Mouse (Mus musculus) CH12.LX (cell line): ENCODE results near the gene Gpx5. TPM values are rescaled to one million over a fixed set of nuclear protein-coding genes. Genes with fewer than 3 reads are reported as not detected.

ENCODE experiments used
- DNase-seq: peaks from one replicate; pipeline ENCODE4 v3.0.0-alpha.2; 2013; ENCODE audit errors: extremely low read depth
- H3K27ac ChIP-seq: 2 replicates; pipeline ENCODE4 v1.5.1; 2012; ENCODE audit warnings: low read depth, mild to moderate bottlenecking, control low read depth, moderate library complexity; ENCODE audit not compliant: insufficient read depth
- H3K27me3 ChIP-seq: replicated peaks from 2 replicates; pipeline ENCODE3; 2012; ENCODE audit warnings: inconsistent platforms
- H3K36me3 ChIP-seq, 2 experiments: replicated peaks in 1 of 2; 2 replicates each; pipeline versions ENCODE3 to v1.6.1; 2012; ENCODE audit warnings: inconsistent platforms in 1 of 2, low read length in 1 of 2, mild to moderate bottlenecking in 1 of 2, mixed read lengths in 1 of 2, moderate library complexity in 1 of 2; ENCODE audit not compliant: control insufficient read depth in 1 of 2, insufficient read depth in 1 of 2
- H3K4me1 ChIP-seq, 2 experiments: 2 replicates each; pipeline ENCODE4 v1.6.1; 2012; ENCODE audit warnings: inconsistent platforms in 1 of 2, moderate library complexity in 1 of 2; ENCODE audit not compliant: insufficient read depth in 2 of 2, control insufficient read depth in 1 of 2
- H3K4me2 ChIP-seq: 2 replicates; pipeline ENCODE4 v1.6.1; 2012; ENCODE audit warnings: low read depth, mild to moderate bottlenecking, control low read depth; ENCODE audit not compliant: poor library complexity, insufficient read depth, severe bottlenecking
- H3K4me3 ChIP-seq, 3 experiments: fragments of 150-350 bp in 1 of 3; sonication (generic) in 1 of 3; replicated peaks in 1 of 3; 2 replicates each; pipeline versions ENCODE3 to v1.5.1; 2011 to 2012; ENCODE audit warnings: low read depth in 2 of 3, low read length in 2 of 3, mild to moderate bottlenecking in 2 of 3, moderate library complexity in 2 of 3, control low read depth in 1 of 3, improper control_type of control experiment in 1 of 3, inconsistent platforms in 1 of 3, mixed read lengths in 1 of 3; ENCODE audit not compliant: poor library complexity in 1 of 3
- H3K79me2 ChIP-seq: replicated peaks from 2 replicates; pipeline ENCODE4 v1.6.1; 2012; ENCODE audit warnings: mild to moderate bottlenecking, moderate library complexity; ENCODE audit not compliant: control insufficient read depth, poor library complexity, insufficient read depth, severe bottlenecking; ENCODE audit errors: extremely low read depth
- H3K9ac ChIP-seq: 2 replicates; pipeline ENCODE4 v1.6.1; 2012; ENCODE audit warnings: low read depth, mild to moderate bottlenecking, control low read depth, moderate library complexity; ENCODE audit not compliant: insufficient read depth
- H3K9me3 ChIP-seq: replicated peaks from 2 replicates; pipeline ENCODE3; 2012; ENCODE audit warnings: low read length, inconsistent platforms, mixed read lengths
- BHLHE40 ChIP-seq: IDR thresholded peaks from 2 replicates; pipeline ENCODE4 v1.6.1; 2011; ENCODE audit warnings: mild to moderate bottlenecking, low read depth, low read length, improper control_type of control experiment
- CHD1 ChIP-seq: IDR thresholded peaks from 2 replicates; pipeline ENCODE4 v1.6.1; 2012; ENCODE audit warnings: low read depth, low read length, improper control_type of control experiment, inconsistent platforms
- E2F4 ChIP-seq: IDR thresholded peaks from 2 replicates; pipeline ENCODE4 v1.6.1; 2011; ENCODE audit warnings: low read depth, low read length, improper control_type of control experiment; ENCODE audit not compliant: insufficient replicate concordance
- ELF1 ChIP-seq: IDR thresholded peaks from 2 replicates; pipeline ENCODE4 v1.6.1; 2014; ENCODE audit warnings: low read depth, mild to moderate bottlenecking, inconsistent platforms, low read length, improper control_type of control experiment
- GABPA ChIP-seq: IDR thresholded peaks from 2 replicates; pipeline ENCODE4 v1.6.1; 2012; ENCODE audit warnings: low read depth, low read length, improper control_type of control experiment, inconsistent platforms; ENCODE audit not compliant: insufficient replicate concordance
- HCFC1 ChIP-seq: IDR thresholded peaks from 2 replicates; pipeline ENCODE4 v1.6.1; 2012; ENCODE audit warnings: low read depth, mild to moderate bottlenecking, inconsistent platforms, low read length, improper control_type of control experiment
- IRF4 ChIP-seq: IDR thresholded peaks from 2 replicates; pipeline ENCODE4 v1.6.1; 2014; ENCODE audit warnings: low read depth, mild to moderate bottlenecking, inconsistent platforms, low read length, improper control_type of control experiment
- JUN ChIP-seq: IDR thresholded peaks from 2 replicates; pipeline ENCODE4 v1.6.1; 2011; ENCODE audit warnings: low read depth, mild to moderate bottlenecking, low read length, improper control_type of control experiment, moderate library complexity; ENCODE audit not compliant: insufficient read depth
- JUND ChIP-seq: conservative IDR thresholded peaks from 2 replicates; pipeline ENCODE4 v1.6.1; 2011; ENCODE audit warnings: low read depth, low read length, improper control_type of control experiment
- KAT2A ChIP-seq: IDR thresholded peaks from 2 replicates; pipeline ENCODE4 v1.6.1; 2012; ENCODE audit warnings: low read length, improper control_type of control experiment, inconsistent platforms; ENCODE audit not compliant: insufficient replicate concordance
- MAFK ChIP-seq: IDR thresholded peaks from 2 replicates; pipeline ENCODE4 v1.6.1; 2011; ENCODE audit warnings: low read length, improper control_type of control experiment; ENCODE audit not compliant: insufficient replicate concordance
- MAX ChIP-seq: IDR thresholded peaks from 2 replicates; pipeline ENCODE4 v1.6.1; 2011; ENCODE audit warnings: low read length, improper control_type of control experiment
- MAZ ChIP-seq: IDR thresholded peaks from 2 replicates; pipeline ENCODE4 v1.6.1; 2012; ENCODE audit warnings: low read depth, mild to moderate bottlenecking, inconsistent platforms, low read length, improper control_type of control experiment, moderate library complexity
- MEF2A ChIP-seq: IDR thresholded peaks from 2 replicates; pipeline ENCODE4 v1.6.1; 2014; ENCODE audit warnings: low read depth, mild to moderate bottlenecking, inconsistent platforms, low read length, improper control_type of control experiment, borderline replicate concordance
- MYC ChIP-seq: IDR thresholded peaks from 2 replicates; pipeline ENCODE4 v1.6.1; 2011; ENCODE audit warnings: low read depth, mild to moderate bottlenecking, improper control_type of control experiment, low read length
- NELFE ChIP-seq: IDR thresholded peaks from 2 replicates; pipeline ENCODE4 v1.6.1; 2011; ENCODE audit warnings: low read depth, low read length, improper control_type of control experiment
- NRF1 ChIP-seq: IDR thresholded peaks from 2 replicates; pipeline ENCODE4 v1.6.1; 2014; ENCODE audit warnings: low read depth, mild to moderate bottlenecking, inconsistent platforms, low read length, improper control_type of control experiment, moderate library complexity
- PAX5 ChIP-seq: IDR thresholded peaks from 2 replicates; pipeline ENCODE4 v1.6.1; 2012; ENCODE audit warnings: low read length, inconsistent platforms, mixed read lengths
- POLR2A ChIP-seq: IDR thresholded peaks from 2 replicates; pipeline ENCODE4 v1.6.1; 2011; ENCODE audit warnings: low read depth, mild to moderate bottlenecking, improper control_type of control experiment, low read length
- POLR2AphosphoS2 ChIP-seq: IDR thresholded peaks from 2 replicates; pipeline ENCODE4 v1.6.1; 2011; ENCODE audit warnings: low read depth, low read length, improper control_type of control experiment
- RAD21 ChIP-seq: IDR thresholded peaks from 2 replicates; pipeline ENCODE4 v1.6.1; 2011; ENCODE audit warnings: low read depth, mild to moderate bottlenecking, low read length, improper control_type of control experiment, moderate library complexity
- RCOR1 ChIP-seq: conservative IDR thresholded peaks from 2 replicates; pipeline ENCODE4 v1.6.1; 2012; ENCODE audit warnings: low read depth, mild to moderate bottlenecking, inconsistent platforms, low read length, improper control_type of control experiment
- SIN3A ChIP-seq: IDR thresholded peaks from 2 replicates; pipeline ENCODE4 v1.6.1; 2012; ENCODE audit warnings: low read length, improper control_type of control experiment, inconsistent platforms
- SMC3 ChIP-seq: IDR thresholded peaks from 2 replicates; pipeline ENCODE4 v1.6.1; 2011; ENCODE audit warnings: low read depth, low read length, improper control_type of control experiment
- TBP ChIP-seq: conservative IDR thresholded peaks from 2 replicates; pipeline ENCODE4 v1.6.1; 2011; ENCODE audit warnings: low read depth, low read length, improper control_type of control experiment
- TCF12 ChIP-seq: IDR thresholded peaks from 2 replicates; pipeline ENCODE4 v1.6.1; 2014; ENCODE audit warnings: low read depth, mild to moderate bottlenecking, inconsistent platforms, low read length, improper control_type of control experiment
- UBTF ChIP-seq: IDR thresholded peaks from 2 replicates; pipeline ENCODE4 v1.6.1; 2012; ENCODE audit warnings: low read depth, mild to moderate bottlenecking, inconsistent platforms, low read length, improper control_type of control experiment, moderate library complexity
- USF1 ChIP-seq: IDR thresholded peaks from 2 replicates; pipeline ENCODE4 v1.6.1; 2014; ENCODE audit warnings: low read depth, mild to moderate bottlenecking, inconsistent platforms, low read length, improper control_type of control experiment
- USF2 ChIP-seq: conservative IDR thresholded peaks from 2 replicates; pipeline ENCODE4 v1.6.1; 2011; ENCODE audit warnings: low read depth, low read length, improper control_type of control experiment
- ZC3H11A ChIP-seq: IDR thresholded peaks from 2 replicates; pipeline ENCODE4 v1.6.1; 2012; ENCODE audit warnings: low read depth, mild to moderate bottlenecking, inconsistent platforms, low read length, improper control_type of control experiment
- ZMIZ1 ChIP-seq: IDR thresholded peaks from 2 replicates; pipeline ENCODE4 v1.6.1; 2012; ENCODE audit warnings: low read depth, mild to moderate bottlenecking, inconsistent platforms, low read length, improper control_type of control experiment
- dilution Hi-C: fragments of 300-500 bp; cut with MboI; formaldehyde crosslinking; loops from 2 replicates; pipeline ENCODE4 v1.14.3; 2020; ENCODE audit warnings: low sequenced_read_pairs; ENCODE audit not compliant: extremely low pct_unique_long_range_greater_than_20kb, extremely low pct_ligation_motif_present
- in situ Hi-C: fragments of 300-500 bp; cut with MboI; formaldehyde crosslinking; loops from 3 replicates; pipeline ENCODE4 v1.14.3; 2019; ENCODE audit warnings: low sequenced_read_pairs, low pct_ligation_motif_present, low pct_unique_long_range_greater_than_20kb, mixed read lengths
- polyA plus RNA-seq: library from polyadenylated mRNA; unstranded; fragments of >175 nt; gene quantifications from 2 replicates; pipeline ENCODE4 v1.2.1, GENCODE M21; 2012; ENCODE audit warnings: low read depth; ENCODE audit not compliant: insufficient read length
- total RNA-seq, 2 experiments: library from RNA; depleted of rRNA; stranded (reverse); fragments of 300-350 nt in 1 of 2; fragments of >200 nt in 1 of 2; gene quantifications; 2 replicates each; pipeline ENCODE4 v1.2.3; 2012 to 2014

The Gpx5 gene
- total and polyA plus RNA-seq, 3 experiments = not detected

DNA sequence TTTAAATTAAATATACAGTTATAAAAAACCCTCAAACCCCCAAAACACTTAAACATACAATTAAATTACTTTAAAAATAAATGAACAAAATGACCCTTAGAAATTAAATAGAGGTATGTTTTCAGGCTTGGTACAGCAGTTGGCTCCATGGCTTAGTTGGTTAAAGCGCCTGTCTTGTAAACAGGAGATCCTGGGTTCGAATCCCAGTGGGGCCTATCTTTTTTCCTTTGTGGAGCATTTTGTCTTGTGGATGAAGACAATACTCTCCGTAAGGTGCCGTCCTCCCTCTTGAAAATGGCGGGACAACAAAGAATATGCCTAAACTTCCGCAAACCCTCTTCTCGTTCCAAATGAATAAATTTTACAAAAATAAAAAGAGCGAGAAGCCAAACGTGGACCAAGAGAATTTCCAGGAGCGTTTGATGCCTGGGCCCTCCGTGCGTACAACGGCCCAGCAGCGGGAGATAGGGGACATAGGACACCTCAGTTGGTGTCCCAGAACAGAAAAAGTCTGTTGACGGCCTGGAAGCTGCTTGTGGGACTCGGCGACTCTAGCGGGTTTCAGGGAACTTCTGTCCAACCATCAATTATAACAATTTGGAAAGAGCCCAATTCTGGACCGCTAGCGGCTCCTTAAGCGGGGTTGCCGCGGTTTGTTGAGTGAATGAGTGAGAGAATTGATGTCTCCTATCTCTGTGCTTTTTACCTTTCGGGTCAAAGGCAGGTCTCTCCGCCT is 16.5 kb downstream of the Gpx5 start:
- Histone ChIP-seq H3K4me1 (peaks cover 0 to 17% of the 10 kb centered on the region in 2 experiments; a peak in 2 of 4 replicates), H3K27me3 (peaks cover 37% of the 10 kb centered on the region), H3K9me3 (no peaks in the 10 kb centered on the region), H3K4me2 (peak overlapping the region; percentile 93), H3K79me2 (no peaks in the 10 kb centered on the region), H3K36me3 (no peaks in the 10 kb centered on the region), H3K27ac (no peak overlapping the region), H3K4me3 (peak overlapping the region; percentile 69 to 85 (median 84)), H3K9ac (peak overlapping the region; percentile 83)
- dilution Hi-C loops = no loop called here
- peak; percentile 96 for DNase-seq
- in situ Hi-C loops = loop anchor here (5.0 kb wide), 1 partner anchor 51 kb away; no protein-coding TSS in a partner anchor
- TF ChIP-seq JUND (0 out of 2 replicates have a peak, but pooled peaks have one; percentile 31), USF2 (no peak), NELFE (0 out of 2 replicates have a peak, but pooled peaks have one; percentile 24), ZC3H11A (no peak), BHLHE40 (no peak), CHD1 (no peak), MAFK (peak; percentile 99), POLR2AphosphoS2 (no peak), SIN3A (peak; percentile 71; the same call in 1 of the 2 replicates), E2F4 (peak; percentile 88), RAD21 (no peak), MAX (0 out of 2 replicates have a peak, but pooled peaks have one; percentile 22), KAT2A (0 out of 2 replicates have a peak, but pooled peaks have one; percentile 64), TBP (peak; percentile 100), MAZ (peak; percentile 65; the same call in 1 of the 2 replicates), JUN (no peak), MYC (0 out of 2 replicates have a peak, but pooled peaks have one; percentile 49), ELF1 (peak; percentile 98), MEF2A (0 out of 2 replicates have a peak, but pooled peaks have one; percentile 36), HCFC1 (peak; percentile 39; the same call in 1 of the 2 replicates), IRF4 (0 out of 2 replicates have a peak, but pooled peaks have one; percentile 22), GABPA (no peak), TCF12 (0 out of 2 replicates have a peak, but pooled peaks have one; percentile 27), USF1 (no peak), UBTF (no peak), PAX5 (no peak), SMC3 (no peak), RCOR1 (no peak; the same call in 1 of the 2 replicates), NRF1 (peak; percentile 64; the same call in 1 of the 2 replicates), POLR2A (no peak), ZMIZ1 (no peak)
